Mouse (Mus musculus): Measurements from ENCODE around the gene Zg16.

DNA sequence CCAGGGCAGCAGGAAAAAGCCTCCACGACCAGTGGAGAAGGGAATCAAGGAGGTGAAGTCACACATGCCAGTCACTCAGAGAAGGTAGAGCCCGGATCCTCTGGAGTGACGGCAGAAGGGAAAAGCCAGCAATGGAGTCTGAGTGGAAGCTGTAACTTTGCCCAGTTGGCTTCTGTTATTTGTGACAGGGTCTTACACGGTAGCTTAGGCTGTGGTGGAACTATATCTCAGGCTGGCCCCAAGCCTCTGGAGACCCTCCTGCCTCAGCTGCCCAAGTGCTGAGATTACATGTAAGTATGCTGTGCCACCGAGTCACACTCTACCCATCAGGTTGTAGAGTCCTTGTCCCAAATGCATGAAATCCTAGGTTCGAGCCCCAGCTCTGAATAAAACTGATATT lies 73.7 kb downstream of the Zg16 start:
- TF ChIP-seq EP300 (IDR thresholded peaks at IDR 0.05) (no peak), CTCF (IDR thresholded peaks at IDR 0.05) (no peak)
